Comparison of ENCODE assay signal across 19 mouse cellular contexts in genomic region chr8:122571750-122572267, GRCm38 (mm10). TPM values are rescaled to one million over a fixed set of nuclear protein-coding genes. Genes with fewer than 3 reads are reported as not detected.
DNase-seq lines count a peak whose midpoint lies in the region; ATAC-seq and TF ChIP-seq lines count a peak whose summit lies in the region.
"Had no signal": no experiment of that assay in that cellular context is flagged by ENCODE, and none has a peak within 500 bp of the region (broad histone marks: within the 10 kb centered on the region; RNA-seq: fewer than 3 reads in every experiment).

No protein-coding gene starts in this region.

- H3K4me3 ChIP-seq in embryonic facial prominence, embryonic 13.5 days: no peak overlapping the region
- H3K4me3 ChIP-seq in embryonic facial prominence, embryonic 10.5 days: no peak overlapping the region
- H3K4me3 ChIP-seq in liver, embryonic 12.5 days: no peak overlapping the region
- no peak overlapping the region for H3K4me3 ChIP-seq in liver, embryonic 11.5 days (ENCODE audit: low read depth, low read length)
- no peak overlapping the region for H3K4me3 ChIP-seq in intestine, postnatal 0 days (ENCODE audit: low read depth, low read length)
- H3K4me3 ChIP-seq: forebrain, embryonic 13.5 days; heart, embryonic 12.5 days; hindbrain, embryonic 15.5 days had no signal

- no peak overlapping the region for H3K27ac ChIP-seq in embryonic facial prominence, embryonic 13.5 days
- no peak overlapping the region for H3K27ac ChIP-seq in embryonic facial prominence, embryonic 10.5 days (replicated peaks)
- H3K27ac ChIP-seq in liver, embryonic 12.5 days: no peak overlapping the region
- H3K27ac ChIP-seq in liver, embryonic 11.5 days (ENCODE audit: low read depth, low read length): no peak overlapping the region
- H3K27ac ChIP-seq in intestine, postnatal 0 days (ENCODE audit: low read depth, low read length): peak overlapping the region; percentile 88; the same call in 1 of the 2 replicates
- H3K27ac ChIP-seq: forebrain, embryonic 13.5 days; hindbrain, embryonic 15.5 days had no signal

- 94% methylated on average over 17 of the region's 17 CpGs for WGBS in embryonic facial prominence, embryonic 13.5 days
- 93% methylated on average over 17 of the region's 17 CpGs for WGBS in embryonic facial prominence, embryonic 10.5 days
- 91% methylated on average over 17 of the region's 17 CpGs for WGBS in liver, embryonic 12.5 days (ENCODE audit: insufficient replicate concordance)
- 95% methylated on average over 17 of the region's 17 CpGs for WGBS in liver, embryonic 11.5 days
- WGBS in intestine, postnatal 0 days: 77% methylated on average over 17 of the region's 17 CpGs

- H3K9me3 ChIP-seq in embryonic facial prominence, embryonic 13.5 days: no peaks in the 10 kb centered on the region
- no peaks in the 10 kb centered on the region for H3K9me3 ChIP-seq in embryonic facial prominence, embryonic 10.5 days
- H3K9me3 ChIP-seq in liver, embryonic 12.5 days (replicated peaks): no peaks in the 10 kb centered on the region
- no peaks in the 10 kb centered on the region for H3K9me3 ChIP-seq in liver, embryonic 11.5 days (ENCODE audit: control insufficient read depth, low read length)
- no peaks in the 10 kb centered on the region for H3K9me3 ChIP-seq in intestine, postnatal 0 days (ENCODE audit: control insufficient read depth)
- H3K9me3 ChIP-seq: forebrain, embryonic 13.5 days; heart, embryonic 12.5 days; hindbrain, embryonic 15.5 days had no signal

- H3K4me1 ChIP-seq in embryonic facial prominence, embryonic 13.5 days: peaks cover 45% of the 10 kb centered on the region
- peaks cover 75% of the 10 kb centered on the region for H3K4me1 ChIP-seq in embryonic facial prominence, embryonic 10.5 days
- H3K4me1 ChIP-seq in liver, embryonic 12.5 days: peaks cover 86% of the 10 kb centered on the region
- H3K4me1 ChIP-seq in liver, embryonic 11.5 days (replicated peaks; ENCODE audit: control insufficient read depth, insufficient read depth, low read length): peaks cover 58% of the 10 kb centered on the region
- peaks cover 17% of the 10 kb centered on the region for H3K4me1 ChIP-seq in intestine, postnatal 0 days (replicated peaks; ENCODE audit: control insufficient read depth, insufficient read depth, low read length)

- ATAC-seq in embryonic facial prominence, embryonic 13.5 days (ENCODE audit: insufficient number of reproducible peaks, insufficient read depth, low FRiP score, low TSS enrichment, low read depth): no peak
- ATAC-seq in liver, embryonic 12.5 days: no peak
- no peak for ATAC-seq in liver, embryonic 11.5 days (replicated peaks; ENCODE audit: low FRiP score)
- ATAC-seq in intestine, postnatal 0 days: no peak
- ATAC-seq: CD4-positive, CD25-positive, alpha-beta regulatory T cell, adult 4 months; forebrain, embryonic 13.5 days; forebrain, postnatal 0 days had no signal

- peak; percentile 57 for DNase-seq in cerebellum, adult 11-12 months
- DNase-seq in cerebellum, postnatal 36 days: no peak
- DNase-seq in embryonic facial prominence, embryonic 10.5 days (ENCODE audit: low spot score): no peak
- no peak for DNase-seq in liver, embryonic 11.5 days (ENCODE audit: low spot score)
- no peak for DNase-seq in embryo, embryonic 10.5 days (ENCODE audit: low spot score)
- DNase-seq: adrenal gland, adult 8-10 months; adrenal gland, postnatal 36 days; B cell, adult 2 months; forebrain, postnatal 0 days; gastrocnemius, postnatal 14 days; heart, postnatal 36 days; kidney, adult 18-20 months had no signal

- no peaks in the 10 kb centered on the region for H3K27me3 ChIP-seq in embryonic facial prominence, embryonic 13.5 days
- H3K27me3 ChIP-seq in embryonic facial prominence, embryonic 10.5 days (replicated peaks; ENCODE audit: low read depth, poor library complexity, severe bottlenecking): no peaks in the 10 kb centered on the region
- no peaks in the 10 kb centered on the region for H3K27me3 ChIP-seq in liver, embryonic 12.5 days (replicated peaks)
- no peaks in the 10 kb centered on the region for H3K27me3 ChIP-seq in liver, embryonic 11.5 days (replicated peaks; ENCODE audit: control insufficient read depth, insufficient read depth, low read length)
- no peaks in the 10 kb centered on the region for H3K27me3 ChIP-seq in intestine, postnatal 0 days (replicated peaks; ENCODE audit: control insufficient read depth, insufficient read depth, low read length)
- H3K27me3 ChIP-seq: forebrain, embryonic 13.5 days; heart, embryonic 12.5 days; hindbrain, embryonic 15.5 days had no signal

- no peak for TF ChIP-seq CTCF in intestine, postnatal 0 days (IDR thresholded peaks at IDR 0.05; ENCODE audit: low read depth)

- peaks cover 62% of the 10 kb centered on the region for H3K36me3 ChIP-seq in embryonic facial prominence, embryonic 13.5 days
- peaks cover 67% of the 10 kb centered on the region for H3K36me3 ChIP-seq in embryonic facial prominence, embryonic 10.5 days (replicated peaks)
- H3K36me3 ChIP-seq in liver, embryonic 12.5 days: peaks cover 63% of the 10 kb centered on the region
- H3K36me3 ChIP-seq in liver, embryonic 11.5 days (ENCODE audit: control insufficient read depth, insufficient read depth, low read length): peaks cover 41% of the 10 kb centered on the region
- peaks cover 40% of the 10 kb centered on the region for H3K36me3 ChIP-seq in intestine, postnatal 0 days (ENCODE audit: control insufficient read depth, insufficient read depth)

- peak overlapping the region; percentile 6; the same call in 1 of the 2 replicates for H3K9ac ChIP-seq in embryonic facial prominence, embryonic 13.5 days
- 0 out of 2 replicates have a peak overlapping the region, but pooled peaks have one; percentile 0 for H3K9ac ChIP-seq in liver, embryonic 12.5 days
- H3K9ac ChIP-seq in liver, embryonic 11.5 days (ENCODE audit: low read depth, low read length): no peak overlapping the region
- H3K9ac ChIP-seq in intestine, postnatal 0 days (ENCODE audit: low read depth, low read length): no peak overlapping the region
- H3K9ac ChIP-seq: forebrain, embryonic 13.5 days; forebrain, postnatal 0 days; heart, embryonic 12.5 days; hindbrain, embryonic 15.5 days had no signal

- no peak overlapping the region for H3K4me2 ChIP-seq in embryonic facial prominence, embryonic 13.5 days
- peak overlapping the region; percentile 96; the same call in 1 of the 2 replicates for H3K4me2 ChIP-seq in liver, embryonic 12.5 days
- H3K4me2 ChIP-seq in liver, embryonic 11.5 days: no peak overlapping the region
- H3K4me2 ChIP-seq in intestine, postnatal 0 days (replicated peaks; ENCODE audit: low read depth): no peak overlapping the region
- H3K4me2 ChIP-seq: forebrain, embryonic 13.5 days; heart, embryonic 12.5 days; hindbrain, embryonic 15.5 days had no signal

RNA-seq across cellular contexts. Expression of gene Cdt1, which starts 4.0 kb away (rescaled TPM):
- 34.3 and 39.6 TPM in 2 replicates for polyA plus RNA-seq in embryonic facial prominence, embryonic 13.5 days (2015; fragmentation: Nextera tagmentation; extraction: Ambion mirVana)
- 70.0 and 76.4 TPM in 2 replicates for polyA plus RNA-seq in embryonic facial prominence, embryonic 10.5 days (2016; fragmentation: Nextera tagmentation; extraction: Ambion mirVana)
- 65.7 and 66.8 TPM in 2 replicates for polyA plus RNA-seq in liver, embryonic 12.5 days (2016; fragmentation: Nextera tagmentation; extraction: Ambion mirVana)
- polyA plus RNA-seq in liver, embryonic 11.5 days (2014; fragmentation: Nextera tagmentation; extraction: Ambion mirVana): 93.2 and 98.2 TPM in 2 replicates
- 13.3 and 14.0 TPM in 2 replicates for polyA plus RNA-seq in intestine, postnatal 0 days (2015; fragmentation: Nextera tagmentation; extraction: Ambion mirVana)

RNA-seq across cellular contexts. Expression of gene Aprt, which starts 4.9 kb away (rescaled TPM):
- polyA plus RNA-seq in embryonic facial prominence, embryonic 13.5 days (2015; fragmentation: Nextera tagmentation; extraction: Ambion mirVana): 296 and 355 TPM in 2 replicates
- 296 and 300 TPM in 2 replicates for polyA plus RNA-seq in embryonic facial prominence, embryonic 10.5 days (2016; fragmentation: Nextera tagmentation; extraction: Ambion mirVana)
- polyA plus RNA-seq in liver, embryonic 12.5 days (2016; fragmentation: Nextera tagmentation; extraction: Ambion mirVana): 226 and 253 TPM in 2 replicates
- 400 and 425 TPM in 2 replicates for polyA plus RNA-seq in liver, embryonic 11.5 days (2014; fragmentation: Nextera tagmentation; extraction: Ambion mirVana)
- polyA plus RNA-seq in intestine, postnatal 0 days (2015; fragmentation: Nextera tagmentation; extraction: Ambion mirVana): 676 and 681 TPM in 2 replicates

RNA-seq across cellular contexts. Expression of gene Piezo1, which starts 20.7 kb away (rescaled TPM):
- 8.4 and 16.2 TPM in 2 replicates for polyA plus RNA-seq in embryonic facial prominence, embryonic 13.5 days (2015; fragmentation: Nextera tagmentation; extraction: Ambion mirVana)
- 8.5 and 9.0 TPM in 2 replicates for polyA plus RNA-seq in embryonic facial prominence, embryonic 10.5 days (2016; fragmentation: Nextera tagmentation; extraction: Ambion mirVana)
- 21.7 and 24.4 TPM in 2 replicates for polyA plus RNA-seq in liver, embryonic 12.5 days (2016; fragmentation: Nextera tagmentation; extraction: Ambion mirVana)
- 29.7 and 45.8 TPM in 2 replicates for polyA plus RNA-seq in liver, embryonic 11.5 days (2014; fragmentation: Nextera tagmentation; extraction: Ambion mirVana)
- polyA plus RNA-seq in intestine, postnatal 0 days (2015; fragmentation: Nextera tagmentation; extraction: Ambion mirVana): 4.4 and 7.3 TPM in 2 replicates

RNA-seq across cellular contexts. Expression of gene Galns, which starts 39.5 kb away (rescaled TPM):
- 7.5 and 7.6 TPM in 2 replicates for polyA plus RNA-seq in embryonic facial prominence, embryonic 13.5 days (2015; fragmentation: Nextera tagmentation; extraction: Ambion mirVana)
- polyA plus RNA-seq in embryonic facial prominence, embryonic 10.5 days (2016; fragmentation: Nextera tagmentation; extraction: Ambion mirVana): 4.6 and 5.2 TPM in 2 replicates
- 4.6 TPM in 2 replicates for polyA plus RNA-seq in liver, embryonic 12.5 days (2016; fragmentation: Nextera tagmentation; extraction: Ambion mirVana)
- 6.5 and 6.6 TPM in 2 replicates for polyA plus RNA-seq in liver, embryonic 11.5 days (2014; fragmentation: Nextera tagmentation; extraction: Ambion mirVana)
- 58.1 and 59.0 TPM in 2 replicates for polyA plus RNA-seq in intestine, postnatal 0 days (2015; fragmentation: Nextera tagmentation; extraction: Ambion mirVana)

RNA-seq across cellular contexts. Expression of gene Trappc2l, which starts 39.6 kb away (rescaled TPM):
- 53.0 and 57.7 TPM in 2 replicates for polyA plus RNA-seq in embryonic facial prominence, embryonic 13.5 days (2015; fragmentation: Nextera tagmentation; extraction: Ambion mirVana)
- 49.6 and 54.9 TPM in 2 replicates for polyA plus RNA-seq in embryonic facial prominence, embryonic 10.5 days (2016; fragmentation: Nextera tagmentation; extraction: Ambion mirVana)
- 27.2 and 30.0 TPM in 2 replicates for polyA plus RNA-seq in liver, embryonic 12.5 days (2016; fragmentation: Nextera tagmentation; extraction: Ambion mirVana)
- polyA plus RNA-seq in liver, embryonic 11.5 days (2014; fragmentation: Nextera tagmentation; extraction: Ambion mirVana): 40.3 and 44.6 TPM in 2 replicates
- 136 and 144 TPM in 2 replicates for polyA plus RNA-seq in intestine, postnatal 0 days (2015; fragmentation: Nextera tagmentation; extraction: Ambion mirVana)

Comparison
In these comparisons a context has a peak if more than half of its experiments do, and no peak if none do; other contexts are left out.
1. H3K9ac ChIP-seq: peak in embryonic facial prominence, embryonic 13.5 days (single experiment) and liver, embryonic 12.5 days (single experiment); none in liver, embryonic 11.5 days (single experiment) and intestine, postnatal 0 days (single experiment).